Mouse (Mus musculus) embryonic facial prominence, embryonic 13.5 days (tissue): ENCODE data around the gene Gprc5c. TPM values are rescaled to one million over a fixed set of nuclear protein-coding genes. Genes with fewer than 3 reads are reported as not detected.

Source experiments
- ATAC-seq: fragments of 200-750 bp; cut with Nextera tagmentation; 2 replicates; pipeline ENCODE4 v1.8.0; 2017; ENCODE audit warnings: low read depth; ENCODE audit not compliant: insufficient number of reproducible peaks, insufficient read depth, low FRiP score, low TSS enrichment
- H3K27ac ChIP-seq: fragments of 300-500 bp; sonication (generic); 2 replicates; pipeline ENCODE4 v1.5.1; 2015; ENCODE audit warnings: moderate library complexity, mild to moderate bottlenecking, inconsistent platforms
- H3K27me3 ChIP-seq: fragments of 300-500 bp; sonication (generic); 2 replicates; pipeline ENCODE4 v1.6.1; 2015; ENCODE audit warnings: mild to moderate bottlenecking, inconsistent platforms
- H3K36me3 ChIP-seq: fragments of 300-500 bp; sonication (generic); 2 replicates; pipeline ENCODE4 v1.6.1; 2015; ENCODE audit warnings: mild to moderate bottlenecking, inconsistent platforms
- H3K4me1 ChIP-seq: fragments of 300-500 bp; sonication (generic); 2 replicates; pipeline ENCODE4 v1.6.1; 2015; ENCODE audit warnings: inconsistent platforms
- H3K4me2 ChIP-seq: fragments of 300-500 bp; sonication (generic); 2 replicates; pipeline ENCODE4 v1.6.1; 2015; ENCODE audit warnings: moderate library complexity, mild to moderate bottlenecking, inconsistent platforms
- H3K4me3 ChIP-seq: fragments of 300-500 bp; sonication (generic); 2 replicates; pipeline ENCODE4 v1.5.1; 2015; ENCODE audit warnings: mild to moderate bottlenecking, inconsistent platforms
- H3K9ac ChIP-seq: fragments of 300-500 bp; sonication (generic); 2 replicates; pipeline ENCODE4 v1.6.1; 2015; ENCODE audit warnings: mild to moderate bottlenecking, inconsistent platforms
- H3K9me3 ChIP-seq: fragments of 300-500 bp; sonication (generic); 2 replicates; pipeline ENCODE4 v1.6.1; 2016; ENCODE audit warnings: inconsistent platforms
- WGBS: fragments of 180-500 bp; shearing (Covaris S2); methylation state at CpG from one replicate; pipeline ENCODE4 v1.1.7; 2015; ENCODE audit warnings: mixed read lengths; 5-methylcytosine and 5-hydroxymethylcytosine counted together
- polyA plus RNA-seq: library from polyadenylated mRNA; unstranded; fragments of >200 nt; fragmentation: Nextera tagmentation; extraction: Ambion mirVana; gene quantifications from 2 replicates; pipeline ENCODE4 v1.2.1, GENCODE M21; 2015

Gene Gprc5c
- polyA plus RNA-seq, 1 experiment from 2014 or later: 44.8 TPM

DNA sequence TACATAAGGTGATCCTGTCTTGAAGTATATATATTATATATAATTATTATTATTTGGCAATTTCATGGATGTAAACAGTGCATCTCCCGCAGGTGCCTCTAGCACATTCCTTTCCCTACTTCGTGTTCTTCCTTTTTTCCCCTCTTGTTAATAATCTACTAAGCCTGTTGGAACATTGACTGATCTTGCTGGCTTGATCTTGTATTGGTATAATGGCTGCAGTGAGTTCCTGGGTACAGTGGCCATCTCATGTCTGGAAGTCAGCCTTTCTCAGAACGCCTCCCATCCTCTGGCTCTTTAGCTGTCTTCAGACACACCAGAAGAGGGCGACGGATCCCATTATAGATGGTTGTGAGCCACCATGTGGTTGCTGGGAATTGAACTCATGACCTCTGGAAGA is 5.2 kb downstream of the Gprc5c start:
- no peak for ATAC-seq
- Histone ChIP-seq H3K27me3 (no peaks in the 10 kb centered on the region), H3K9me3 (no peaks in the 10 kb centered on the region), H3K4me2 (no peak overlapping the region), H3K4me3 (no peak overlapping the region), H3K27ac (no peak overlapping the region), H3K9ac (no peak overlapping the region), H3K36me3 (peaks cover 7% of the 10 kb centered on the region), H3K4me1 (peaks cover 18% of the 10 kb centered on the region)
- WGBS: 88% methylated on average over 5 of the region's 5 CpGs

DNA sequence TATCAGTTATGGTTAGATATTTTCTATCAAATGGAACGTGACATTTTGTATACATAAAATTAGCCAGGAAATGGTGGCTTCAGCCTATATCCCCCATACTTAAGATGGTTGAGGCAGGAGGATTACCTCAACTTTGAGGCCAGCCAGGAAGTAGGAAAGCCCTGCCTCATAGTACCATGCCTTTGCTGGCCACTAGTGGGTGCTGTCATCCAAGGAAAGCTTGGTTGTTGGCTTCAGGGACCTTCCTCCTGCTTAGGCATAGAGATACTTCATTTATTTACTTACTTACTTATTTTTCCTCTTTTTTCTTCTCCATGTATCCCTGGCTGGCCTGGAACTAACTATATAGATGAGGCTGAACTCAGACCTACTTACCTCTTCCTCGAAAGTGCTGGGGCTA is 7.7 kb downstream of the Gprc5c start:
- H3K4me2 ChIP-seq: no peak overlapping the region
- no peak overlapping the region for H3K27ac ChIP-seq
- 97% methylated on average over 2 of the region's 2 CpGs for WGBS
- H3K4me1 ChIP-seq: peaks cover 9% of the 10 kb centered on the region
- no peak overlapping the region for H3K4me3 ChIP-seq
- H3K36me3 ChIP-seq: peaks cover 11% of the 10 kb centered on the region
- H3K9ac ChIP-seq: no peak overlapping the region
- no peak for ATAC-seq
- H3K9me3 ChIP-seq: no peaks in the 10 kb centered on the region
- H3K27me3 ChIP-seq: no peaks in the 10 kb centered on the region

DNA sequence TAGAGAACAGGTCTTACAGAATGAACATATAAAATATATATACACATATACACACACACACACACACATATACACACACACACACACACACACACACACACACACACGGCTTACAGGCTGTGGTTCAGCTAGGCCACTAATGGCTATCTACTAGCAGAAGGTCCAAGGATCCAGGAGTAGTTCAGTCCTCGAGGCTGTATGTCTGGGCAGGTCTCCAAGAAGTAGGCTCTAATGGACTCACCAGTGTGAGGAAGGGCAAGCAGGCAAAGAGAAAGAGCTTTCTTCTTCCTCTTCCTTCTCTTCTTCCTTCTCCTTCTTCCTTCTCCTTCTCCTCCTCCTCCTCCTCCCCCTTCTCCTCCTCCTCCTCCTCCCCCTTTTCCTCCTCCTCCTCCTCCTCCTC is 10.1 kb downstream of the Gprc5c start:
- 84% methylated on average over 2 of the region's 2 CpGs for WGBS
- Histone ChIP-seq H3K9ac (no peak overlapping the region), H3K4me2 (no peak overlapping the region), H3K9me3 (no peaks in the 10 kb centered on the region), H3K4me3 (no peak overlapping the region), H3K27ac (no peak overlapping the region), H3K27me3 (no peaks in the 10 kb centered on the region), H3K4me1 (peaks cover 10% of the 10 kb centered on the region), H3K36me3 (peaks cover 30% of the 10 kb centered on the region)
- ATAC-seq: no peak

DNA sequence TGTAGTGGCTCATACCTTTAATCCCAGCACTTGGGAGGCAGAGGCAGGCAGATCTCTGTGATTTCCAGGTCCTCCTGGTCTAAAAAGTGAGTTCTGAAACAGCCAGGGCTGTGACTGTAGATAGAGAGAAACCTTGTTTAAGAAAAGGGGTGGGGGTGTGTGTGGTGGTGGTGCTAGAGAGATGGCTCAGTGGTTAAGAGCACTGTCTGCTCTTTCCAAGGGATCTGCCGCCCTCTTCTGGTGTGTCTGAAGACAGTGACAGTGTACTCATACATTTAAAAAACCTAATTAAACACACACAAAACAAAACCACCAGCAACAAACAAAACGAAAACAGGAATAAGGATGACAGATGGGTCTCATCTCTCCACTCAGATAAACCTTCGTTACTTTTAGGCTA is 11.7 kb downstream of the Gprc5c start:
- 90% methylated on average over 3 of the region's 3 CpGs for WGBS
- Histone ChIP-seq H3K36me3 (peaks cover 47% of the 10 kb centered on the region), H3K9ac (no peak overlapping the region), H3K27ac (no peak overlapping the region), H3K4me2 (no peak overlapping the region), H3K4me1 (peaks cover 24% of the 10 kb centered on the region), H3K4me3 (no peak overlapping the region), H3K27me3 (no peaks in the 10 kb centered on the region), H3K9me3 (no peaks in the 10 kb centered on the region)
- no peak for ATAC-seq

DNA sequence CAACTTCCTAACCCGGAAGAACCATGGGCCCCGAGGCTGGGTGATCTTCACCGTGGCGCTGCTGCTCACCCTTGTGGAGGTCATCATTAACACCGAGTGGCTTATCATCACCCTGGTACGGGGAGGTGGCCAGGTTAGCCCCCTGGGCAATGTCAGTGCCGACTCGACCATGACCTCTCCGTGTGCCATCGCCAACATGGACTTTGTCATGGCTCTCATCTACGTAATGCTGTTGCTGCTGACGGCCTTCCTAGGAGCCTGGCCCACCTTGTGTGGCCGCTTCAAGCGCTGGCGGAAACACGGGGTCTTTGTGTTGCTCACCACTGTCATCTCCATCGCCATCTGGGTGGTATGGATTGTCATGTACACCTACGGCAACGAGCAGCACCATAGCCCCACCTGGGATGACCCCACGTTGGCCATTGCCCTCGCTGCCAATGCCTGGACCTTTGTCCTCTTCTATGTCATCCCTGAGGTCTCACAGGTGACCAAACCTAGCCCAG is 13.0 kb downstream of the Gprc5c start:
- no peak overlapping the region for H3K4me2 ChIP-seq
- no peaks in the 10 kb centered on the region for H3K27me3 ChIP-seq
- no peak overlapping the region for H3K27ac ChIP-seq
- no peak overlapping the region for H3K4me3 ChIP-seq
- WGBS: 94% methylated on average over 21 of the region's 21 CpGs
- H3K9ac ChIP-seq: no peak overlapping the region
- peaks cover 24% of the 10 kb centered on the region for H3K4me1 ChIP-seq
- ATAC-seq: no peak
- H3K9me3 ChIP-seq: no peaks in the 10 kb centered on the region
- H3K36me3 ChIP-seq: peaks cover 55% of the 10 kb centered on the region

DNA sequence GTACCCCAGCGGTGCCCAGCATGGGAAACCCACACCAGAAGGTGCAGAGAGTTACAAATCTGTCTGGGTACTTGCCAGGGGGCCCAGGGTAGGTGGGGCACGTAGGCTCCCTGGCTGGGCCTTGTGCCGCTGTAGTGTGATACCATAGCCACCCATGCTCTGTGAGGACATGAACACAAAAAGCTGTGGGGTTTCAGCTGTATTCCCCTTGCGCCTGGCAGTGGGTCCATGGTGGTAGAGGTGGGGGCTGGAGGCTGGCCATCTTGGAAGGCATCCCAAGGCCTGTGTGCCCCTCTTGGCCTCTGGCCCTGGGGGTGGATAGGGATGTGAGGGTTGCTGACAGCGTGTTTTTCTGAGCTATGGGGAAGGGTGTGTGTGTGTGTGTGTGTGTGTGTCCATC is 15.0 kb downstream of the Gprc5c start:
- ATAC-seq: no peak
- H3K27me3 ChIP-seq: no peaks in the 10 kb centered on the region
- H3K4me2 ChIP-seq: no peak overlapping the region
- H3K9ac ChIP-seq: no peak overlapping the region
- no peak overlapping the region for H3K4me3 ChIP-seq
- H3K27ac ChIP-seq: no peak overlapping the region; the same call in 1 of the 2 replicates
- peaks cover 71% of the 10 kb centered on the region for H3K36me3 ChIP-seq
- H3K9me3 ChIP-seq: no peaks in the 10 kb centered on the region
- WGBS: 66% methylated on average over 5 of the region's 5 CpGs
- H3K4me1 ChIP-seq: peaks cover 24% of the 10 kb centered on the region

DNA sequence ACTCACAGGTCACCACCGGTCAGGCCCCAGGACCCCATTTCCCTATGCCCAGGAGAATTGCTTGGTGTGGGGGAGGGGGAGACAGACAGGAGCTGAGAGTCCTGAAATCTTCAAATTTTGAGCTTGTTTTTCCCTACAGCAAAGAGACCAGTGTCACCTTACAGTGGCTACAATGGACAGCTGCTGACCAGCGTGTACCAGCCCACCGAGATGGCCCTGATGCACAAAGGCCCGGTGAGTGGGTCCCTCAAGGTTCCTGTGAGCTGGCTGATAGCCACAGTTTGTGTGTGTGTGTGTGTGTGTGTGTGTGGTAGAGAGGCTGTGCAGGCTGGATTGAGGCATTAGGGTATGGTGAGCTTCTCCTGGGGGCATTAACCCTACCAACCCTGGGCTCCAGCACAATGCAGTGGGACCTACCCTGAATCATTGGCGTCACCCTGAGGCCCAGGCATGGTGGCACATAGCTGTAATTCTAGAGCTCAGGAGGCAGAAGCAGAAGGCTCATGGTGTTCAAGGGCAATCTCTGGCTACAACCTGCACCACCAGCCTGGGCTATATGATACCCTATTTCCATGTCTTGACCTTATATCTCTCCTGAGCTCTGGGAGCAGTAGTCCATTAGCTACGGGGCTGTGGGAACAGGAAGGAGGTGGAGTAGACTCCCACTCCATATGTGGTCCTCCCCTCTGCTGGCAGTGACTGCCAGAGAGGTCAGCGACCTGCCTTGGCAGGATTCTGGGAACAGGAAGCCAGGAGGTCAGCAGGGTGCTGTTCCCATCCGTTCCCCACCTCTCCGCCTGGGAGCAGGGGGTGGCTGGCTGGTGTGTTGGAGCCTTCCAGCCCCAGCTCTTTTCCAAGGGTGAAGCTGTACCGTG is 15.8 kb downstream of the Gprc5c start:
- no peak overlapping the region for H3K27ac ChIP-seq
- 35% methylated on average over 10 of the region's 10 CpGs for WGBS
- no peaks in the 10 kb centered on the region for H3K9me3 ChIP-seq
- H3K4me3 ChIP-seq: no peak overlapping the region
- H3K4me2 ChIP-seq: no peak overlapping the region
- H3K27me3 ChIP-seq: no peaks in the 10 kb centered on the region
- peak overlapping the region; percentile 36; the same call in 1 of the 2 replicates for H3K9ac ChIP-seq
- H3K4me1 ChIP-seq: peaks cover 24% of the 10 kb centered on the region
- ATAC-seq: no peak
- peaks cover 78% of the 10 kb centered on the region for H3K36me3 ChIP-seq

DNA sequence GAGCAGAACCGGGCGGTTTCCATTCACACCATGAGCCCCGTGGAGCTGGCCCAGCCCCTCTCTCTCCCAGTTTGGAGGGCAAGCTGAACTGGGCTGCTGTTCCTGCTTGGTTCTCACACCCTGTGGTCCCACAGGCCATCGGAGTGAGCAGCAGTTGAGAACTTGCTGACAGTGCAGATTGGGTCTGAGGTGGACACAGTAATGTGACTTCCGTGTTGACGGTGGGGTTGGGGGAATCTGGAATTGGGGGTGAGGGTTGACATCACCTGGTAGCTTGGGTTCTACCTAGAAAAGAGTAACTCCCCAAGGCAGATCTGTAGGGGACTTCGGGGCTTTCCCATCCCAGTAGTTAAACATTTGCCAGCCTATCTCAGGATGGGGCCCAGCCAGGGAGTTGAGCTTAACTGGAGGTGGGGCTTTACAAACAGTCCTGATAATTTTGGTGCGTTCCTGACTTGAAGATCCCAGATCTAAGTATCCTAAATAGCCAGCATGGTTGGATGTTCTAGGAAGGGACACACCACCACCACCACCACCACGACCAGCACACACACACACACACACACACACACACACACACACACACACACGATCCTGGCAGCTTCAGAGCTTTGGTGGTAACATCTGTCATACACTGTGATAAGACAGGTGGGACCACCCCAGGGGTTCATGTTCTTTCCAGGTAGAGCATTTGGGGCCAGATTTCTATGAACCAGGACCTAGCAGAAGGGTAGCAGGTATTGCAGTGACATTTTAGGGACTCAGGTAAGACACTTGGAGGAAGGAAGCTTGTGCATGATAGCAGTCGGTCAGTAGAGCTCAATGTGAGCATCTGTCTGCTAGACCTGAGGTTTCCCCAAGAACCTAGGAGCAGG is 16.6 kb downstream of the Gprc5c start:
- peak overlapping the region; percentile 36; the same call in 1 of the 2 replicates for H3K9ac ChIP-seq
- H3K4me1 ChIP-seq: peaks cover 27% of the 10 kb centered on the region
- 62% methylated on average over 11 of the region's 11 CpGs for WGBS
- no peak overlapping the region for H3K27ac ChIP-seq
- no peak overlapping the region for H3K4me2 ChIP-seq
- no peaks in the 10 kb centered on the region for H3K27me3 ChIP-seq
- peaks cover 81% of the 10 kb centered on the region for H3K36me3 ChIP-seq
- no peaks in the 10 kb centered on the region for H3K9me3 ChIP-seq
- no peak for ATAC-seq
- no peak overlapping the region for H3K4me3 ChIP-seq

DNA sequence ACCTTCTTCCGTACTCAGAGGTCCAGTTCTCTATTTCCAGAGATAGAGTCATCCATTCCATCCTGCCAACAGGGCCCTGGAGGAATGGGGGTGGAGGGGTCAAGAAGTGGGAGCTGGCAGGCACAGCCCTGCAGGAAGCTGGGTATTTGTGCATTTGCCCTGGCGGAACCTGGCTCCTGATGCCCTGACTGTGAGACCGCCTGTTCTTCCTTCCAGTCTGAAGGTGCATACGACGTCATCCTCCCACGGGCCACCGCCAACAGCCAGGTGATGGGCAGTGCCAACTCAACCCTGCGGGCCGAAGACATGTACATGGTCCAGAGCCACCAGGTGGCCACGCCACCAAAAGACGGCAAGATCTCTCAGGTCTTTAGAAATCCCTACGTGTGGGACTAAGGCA is 17.3 kb downstream of the Gprc5c start:
- Histone ChIP-seq H3K9ac (no peak overlapping the region), H3K4me2 (no peak overlapping the region), H3K4me1 (peaks cover 34% of the 10 kb centered on the region), H3K4me3 (no peak overlapping the region), H3K27me3 (no peaks in the 10 kb centered on the region), H3K36me3 (peaks cover 81% of the 10 kb centered on the region), H3K9me3 (no peaks in the 10 kb centered on the region), H3K27ac (no peak overlapping the region)
- WGBS: 92% methylated on average over 12 of the region's 12 CpGs
- ATAC-seq: no peak

DNA sequence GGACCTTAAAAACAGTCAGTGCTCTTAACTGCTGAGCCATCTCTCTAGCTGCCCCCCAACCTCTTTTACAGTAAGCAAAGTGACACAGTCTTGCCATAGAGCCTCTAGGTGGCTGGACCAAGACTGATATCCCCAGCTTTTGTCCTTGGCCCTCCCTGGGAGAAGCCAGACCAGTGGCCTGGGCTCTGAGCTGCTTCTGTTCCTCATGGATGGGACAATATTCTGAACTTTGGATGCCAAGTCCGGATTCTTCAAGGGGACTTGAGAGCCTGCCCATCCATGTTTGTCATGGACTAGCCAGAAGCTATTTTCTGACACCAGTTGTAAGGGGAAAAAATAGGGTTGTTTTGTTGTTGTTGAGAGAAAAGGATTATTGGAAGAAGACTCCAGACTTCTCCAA is 18.8 kb downstream of the Gprc5c start:
- Histone ChIP-seq H3K4me1 (peaks cover 49% of the 10 kb centered on the region), H3K27ac (no peak overlapping the region), H3K36me3 (peaks cover 67% of the 10 kb centered on the region), H3K27me3 (no peaks in the 10 kb centered on the region), H3K4me3 (no peak overlapping the region), H3K4me2 (no peak overlapping the region), H3K9me3 (no peaks in the 10 kb centered on the region), H3K9ac (no peak overlapping the region)
- no peak for ATAC-seq
- 88% methylated on average over 1 of the region's 1 CpGs for WGBS

DNA sequence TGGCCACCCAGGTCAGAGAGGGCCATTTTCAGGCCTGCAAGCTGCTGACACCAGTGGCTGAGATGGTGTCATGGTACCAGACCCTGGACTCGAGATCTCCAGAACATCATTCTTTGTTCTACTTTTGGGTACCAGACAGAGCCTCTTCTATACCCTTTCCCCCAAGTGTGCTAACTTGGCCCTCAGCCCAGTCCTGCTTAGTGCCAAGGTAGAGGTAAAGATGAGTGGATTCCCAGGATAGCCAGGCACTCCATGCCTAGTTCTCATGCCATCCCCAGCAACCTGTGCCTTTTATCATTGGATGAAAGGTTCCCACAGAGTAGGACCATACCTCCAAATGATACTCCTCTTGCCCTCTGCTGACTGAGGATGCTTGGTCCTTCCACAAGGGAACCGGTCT is 20.6 kb downstream of the Gprc5c start:
- no peak overlapping the region for H3K4me2 ChIP-seq
- H3K9me3 ChIP-seq: no peaks in the 10 kb centered on the region
- H3K4me3 ChIP-seq: no peak overlapping the region
- peaks cover 49% of the 10 kb centered on the region for H3K4me1 ChIP-seq
- H3K9ac ChIP-seq: no peak overlapping the region
- WGBS: 89% methylated on average over 2 of the region's 2 CpGs
- H3K27me3 ChIP-seq: no peaks in the 10 kb centered on the region
- no peak for ATAC-seq
- peaks cover 53% of the 10 kb centered on the region for H3K36me3 ChIP-seq
- no peak overlapping the region for H3K27ac ChIP-seq
